Mouse (Mus musculus) CH12.LX (cell line): ENCODE results near the gene Nlrc5. TPM values are rescaled to one million over a fixed set of nuclear protein-coding genes. Genes with fewer than 3 reads are reported as not detected.

Experiments used
- DNase-seq: peaks from one replicate; pipeline ENCODE4 v3.0.0-alpha.2; 2013; ENCODE audit errors: extremely low read depth
- H3K27ac ChIP-seq: 2 replicates; pipeline ENCODE4 v1.5.1; 2012; ENCODE audit warnings: low read depth, mild to moderate bottlenecking, control low read depth, moderate library complexity; ENCODE audit not compliant: insufficient read depth
- H3K27me3 ChIP-seq: replicated peaks from 2 replicates; pipeline ENCODE3; 2012; ENCODE audit warnings: inconsistent platforms
- H3K36me3 ChIP-seq, 2 experiments: replicated peaks in 1 of 2; 2 replicates each; pipeline versions ENCODE3 to v1.6.1; 2012; ENCODE audit warnings: inconsistent platforms in 1 of 2, low read length in 1 of 2, mild to moderate bottlenecking in 1 of 2, mixed read lengths in 1 of 2, moderate library complexity in 1 of 2; ENCODE audit not compliant: control insufficient read depth in 1 of 2, insufficient read depth in 1 of 2
- H3K4me1 ChIP-seq, 2 experiments: 2 replicates each; pipeline ENCODE4 v1.6.1; 2012; ENCODE audit warnings: inconsistent platforms in 1 of 2, moderate library complexity in 1 of 2; ENCODE audit not compliant: insufficient read depth in 2 of 2, control insufficient read depth in 1 of 2
- H3K4me2 ChIP-seq: 2 replicates; pipeline ENCODE4 v1.6.1; 2012; ENCODE audit warnings: low read depth, mild to moderate bottlenecking, control low read depth; ENCODE audit not compliant: poor library complexity, insufficient read depth, severe bottlenecking
- H3K4me3 ChIP-seq, 3 experiments: fragments of 150-350 bp in 1 of 3; sonication (generic) in 1 of 3; replicated peaks in 1 of 3; 2 replicates each; pipeline versions ENCODE3 to v1.5.1; 2011 to 2012; ENCODE audit warnings: low read depth in 2 of 3, low read length in 2 of 3, mild to moderate bottlenecking in 2 of 3, moderate library complexity in 2 of 3, control low read depth in 1 of 3, improper control_type of control experiment in 1 of 3, inconsistent platforms in 1 of 3, mixed read lengths in 1 of 3; ENCODE audit not compliant: poor library complexity in 1 of 3
- H3K79me2 ChIP-seq: replicated peaks from 2 replicates; pipeline ENCODE4 v1.6.1; 2012; ENCODE audit warnings: mild to moderate bottlenecking, moderate library complexity; ENCODE audit not compliant: control insufficient read depth, poor library complexity, insufficient read depth, severe bottlenecking; ENCODE audit errors: extremely low read depth
- H3K9ac ChIP-seq: 2 replicates; pipeline ENCODE4 v1.6.1; 2012; ENCODE audit warnings: low read depth, mild to moderate bottlenecking, control low read depth, moderate library complexity; ENCODE audit not compliant: insufficient read depth
- H3K9me3 ChIP-seq: replicated peaks from 2 replicates; pipeline ENCODE3; 2012; ENCODE audit warnings: low read length, inconsistent platforms, mixed read lengths
- CHD2 ChIP-seq: IDR thresholded peaks from 2 replicates; pipeline ENCODE4 v1.6.1; 2011; ENCODE audit warnings: low read length, improper control_type of control experiment
- CTCF ChIP-seq, 2 experiments: IDR thresholded peaks in 1 of 2; conservative IDR thresholded peaks in 1 of 2; 2 replicates each; pipeline ENCODE4 v1.5.1; 2011 to 2012; ENCODE audit warnings: low read depth in 2 of 2, low read length in 2 of 2, improper control_type of control experiment in 1 of 2, inconsistent platforms in 1 of 2, mild to moderate bottlenecking in 1 of 2, moderate library complexity in 1 of 2
- E2F4 ChIP-seq: IDR thresholded peaks from 2 replicates; pipeline ENCODE4 v1.6.1; 2011; ENCODE audit warnings: low read depth, low read length, improper control_type of control experiment; ENCODE audit not compliant: insufficient replicate concordance
- ELF1 ChIP-seq: IDR thresholded peaks from 2 replicates; pipeline ENCODE4 v1.6.1; 2014; ENCODE audit warnings: low read depth, mild to moderate bottlenecking, inconsistent platforms, low read length, improper control_type of control experiment
- HCFC1 ChIP-seq: IDR thresholded peaks from 2 replicates; pipeline ENCODE4 v1.6.1; 2012; ENCODE audit warnings: low read depth, mild to moderate bottlenecking, inconsistent platforms, low read length, improper control_type of control experiment
- JUND ChIP-seq: conservative IDR thresholded peaks from 2 replicates; pipeline ENCODE4 v1.6.1; 2011; ENCODE audit warnings: low read depth, low read length, improper control_type of control experiment
- MAZ ChIP-seq: IDR thresholded peaks from 2 replicates; pipeline ENCODE4 v1.6.1; 2012; ENCODE audit warnings: low read depth, mild to moderate bottlenecking, inconsistent platforms, low read length, improper control_type of control experiment, moderate library complexity
- MXI1 ChIP-seq: IDR thresholded peaks from 2 replicates; pipeline ENCODE4 v1.6.1; 2011; ENCODE audit warnings: mild to moderate bottlenecking, low read depth, low read length, improper control_type of control experiment
- MYC ChIP-seq: IDR thresholded peaks from 2 replicates; pipeline ENCODE4 v1.6.1; 2011; ENCODE audit warnings: low read depth, mild to moderate bottlenecking, improper control_type of control experiment, low read length
- NRF1 ChIP-seq: IDR thresholded peaks from 2 replicates; pipeline ENCODE4 v1.6.1; 2014; ENCODE audit warnings: low read depth, mild to moderate bottlenecking, inconsistent platforms, low read length, improper control_type of control experiment, moderate library complexity
- POLR2A ChIP-seq: IDR thresholded peaks from 2 replicates; pipeline ENCODE4 v1.6.1; 2011; ENCODE audit warnings: low read depth, mild to moderate bottlenecking, improper control_type of control experiment, low read length
- SIN3A ChIP-seq: IDR thresholded peaks from 2 replicates; pipeline ENCODE4 v1.6.1; 2012; ENCODE audit warnings: low read length, improper control_type of control experiment, inconsistent platforms
- TBP ChIP-seq: conservative IDR thresholded peaks from 2 replicates; pipeline ENCODE4 v1.6.1; 2011; ENCODE audit warnings: low read depth, low read length, improper control_type of control experiment
- UBTF ChIP-seq: IDR thresholded peaks from 2 replicates; pipeline ENCODE4 v1.6.1; 2012; ENCODE audit warnings: low read depth, mild to moderate bottlenecking, inconsistent platforms, low read length, improper control_type of control experiment, moderate library complexity
- USF1 ChIP-seq: IDR thresholded peaks from 2 replicates; pipeline ENCODE4 v1.6.1; 2014; ENCODE audit warnings: low read depth, mild to moderate bottlenecking, inconsistent platforms, low read length, improper control_type of control experiment
- ZKSCAN1 ChIP-seq: IDR thresholded peaks from 2 replicates; pipeline ENCODE4 v1.6.1; 2012; ENCODE audit warnings: low read depth, inconsistent platforms, low read length, improper control_type of control experiment, borderline replicate concordance
- ZMIZ1 ChIP-seq: IDR thresholded peaks from 2 replicates; pipeline ENCODE4 v1.6.1; 2012; ENCODE audit warnings: low read depth, mild to moderate bottlenecking, inconsistent platforms, low read length, improper control_type of control experiment
- ZNF384 ChIP-seq: IDR thresholded peaks from 2 replicates; pipeline ENCODE4 v1.6.1; 2012; ENCODE audit warnings: low read depth, low read length, improper control_type of control experiment, inconsistent platforms
- dilution Hi-C: fragments of 300-500 bp; cut with MboI; formaldehyde crosslinking; loops from 2 replicates; pipeline ENCODE4 v1.14.3; 2020; ENCODE audit warnings: low sequenced_read_pairs; ENCODE audit not compliant: extremely low pct_unique_long_range_greater_than_20kb, extremely low pct_ligation_motif_present
- in situ Hi-C: fragments of 300-500 bp; cut with MboI; formaldehyde crosslinking; loops from 3 replicates; pipeline ENCODE4 v1.14.3; 2019; ENCODE audit warnings: low sequenced_read_pairs, low pct_ligation_motif_present, low pct_unique_long_range_greater_than_20kb, mixed read lengths
- polyA plus RNA-seq: library from polyadenylated mRNA; unstranded; fragments of >175 nt; gene quantifications from 2 replicates; pipeline ENCODE4 v1.2.1, GENCODE M21; 2012; ENCODE audit warnings: low read depth; ENCODE audit not compliant: insufficient read length
- total RNA-seq, 2 experiments: library from RNA; depleted of rRNA; stranded (reverse); fragments of 300-350 nt in 1 of 2; fragments of >200 nt in 1 of 2; gene quantifications; 2 replicates each; pipeline ENCODE4 v1.2.3; 2012 to 2014

Nlrc5 gene
- total and polyA plus RNA-seq, 3 experiments, result 58.6 to 72.5 (median 60.2) TPM

- H3K27ac ChIP-seq, result no peak overlapping the region
- dilution Hi-C loops, result no loop called here
- no peak for DNase-seq
These were observed 6.2 kb upstream of the Nlrc5 start for GRCm38 (mm10) chr8:94427953-94428352.

GRCm38 (mm10) chr8:94428420-94428819 lies 5.7 kb upstream of the Nlrc5 start:
- Histone ChIP-seq H3K27ac (no peak overlapping the region), H3K27me3 (no peaks in the 10 kb centered on the region), H3K9ac (no peak overlapping the region), H3K9me3 (no peaks in the 10 kb centered on the region), H3K4me2 (no peak overlapping the region), H3K79me2 (no peaks in the 10 kb centered on the region), H3K36me3 (peaks cover 0 to 4% of the 10 kb centered on the region in 2 experiments), H3K4me1 (peaks cover 14 to 64% of the 10 kb centered on the region in 2 experiments), H3K4me3 (no peak overlapping the region)
- dilution Hi-C loops, result no loop called here
- in situ Hi-C loops, result no loop called here
- no peak for TF ChIP-seq MXI1
- no peak for TF ChIP-seq TBP
- TF ChIP-seq SIN3A, result no peak
- TF ChIP-seq UBTF, result no peak
- TF ChIP-seq MAZ, result no peak
- no peak for TF ChIP-seq POLR2A
- TF ChIP-seq ZKSCAN1, result no peak
- no peak for TF ChIP-seq ZNF384
- no peak for TF ChIP-seq USF1
- TF ChIP-seq MYC, result no peak
- TF ChIP-seq ELF1, result no peak
- no peak for DNase-seq

More at GRCm38 (mm10) chr8:94427953-94428352, 6.2 kb upstream of the Nlrc5 start:
- H3K4me3 ChIP-seq, result no peak overlapping the region
- H3K4me2 ChIP-seq, result no peak overlapping the region
- no peaks in the 10 kb centered on the region for H3K79me2 ChIP-seq
- no peaks in the 10 kb centered on the region for H3K9me3 ChIP-seq
- peaks cover 0 to 4% of the 10 kb centered on the region in 2 experiments for H3K36me3 ChIP-seq
- H3K4me1 ChIP-seq, result peaks cover 12 to 59% of the 10 kb centered on the region in 2 experiments
- H3K9ac ChIP-seq, result no peak overlapping the region
- H3K27me3 ChIP-seq, result no peaks in the 10 kb centered on the region
- in situ Hi-C loops, result no loop called here
- no peak for TF ChIP-seq HCFC1
- no peak for TF ChIP-seq USF1
- no peak for TF ChIP-seq MXI1
- TF ChIP-seq ZMIZ1, result no peak
- TF ChIP-seq JUND, result no peak

GRCm38 (mm10) chr8:94429376-94429775 lies 4.8 kb upstream of the Nlrc5 start:
- Histone ChIP-seq H3K27ac (no peak overlapping the region), H3K4me3 (no peak overlapping the region), H3K4me2 (no peak overlapping the region), H3K9ac (no peak overlapping the region), H3K9me3 (no peaks in the 10 kb centered on the region), H3K36me3 (peaks cover 0 to 4% of the 10 kb centered on the region in 2 experiments)
- no peak for DNase-seq
- dilution Hi-C loops (no loop called here), in situ Hi-C loops (no loop called here)
- TF ChIP-seq ZKSCAN1, result no peak
- TF ChIP-seq ZNF384, result no peak
- TF ChIP-seq E2F4, result no peak
- no peak for TF ChIP-seq NRF1
- TF ChIP-seq CHD2, result no peak
- no peak for TF ChIP-seq TBP
- no peak for TF ChIP-seq MYC
- no peak for TF ChIP-seq UBTF
- no peak for TF ChIP-seq CTCF (conservative IDR thresholded peaks at IDR 0.05 in 1 of 2, IDR thresholded peaks at IDR 0.05 in 1 of 2; ENCODE audit: low read depth in 2 of 2, low read length in 2 of 2)
- TF ChIP-seq MXI1, result no peak
- no peak for TF ChIP-seq SIN3A
- TF ChIP-seq, all 38 proteins: peak for 0
- Histone ChIP-seq H3K79me2 (no peaks in the 10 kb centered on the region), H3K27me3 (no peaks in the 10 kb centered on the region), H3K4me1 (peaks cover 16 to 69% of the 10 kb centered on the region in 2 experiments)
